Mouse (Mus musculus): ENCODE measurements around the gene Wipf3. TPM values are rescaled to one million over a fixed set of nuclear protein-coding genes. Genes with fewer than 3 reads are reported as not detected.

The Wipf3 gene
- total RNA-seq, 2 experiments from 2014 or later = 281 to 284 TPM

- DNase-seq (ENCODE audit: low spot score in 2 of 2) = no peak
These were observed 43.7 kb downstream of the Wipf3 start for GRCm38 (mm10) chr6:54472846-54473715.

DNA sequence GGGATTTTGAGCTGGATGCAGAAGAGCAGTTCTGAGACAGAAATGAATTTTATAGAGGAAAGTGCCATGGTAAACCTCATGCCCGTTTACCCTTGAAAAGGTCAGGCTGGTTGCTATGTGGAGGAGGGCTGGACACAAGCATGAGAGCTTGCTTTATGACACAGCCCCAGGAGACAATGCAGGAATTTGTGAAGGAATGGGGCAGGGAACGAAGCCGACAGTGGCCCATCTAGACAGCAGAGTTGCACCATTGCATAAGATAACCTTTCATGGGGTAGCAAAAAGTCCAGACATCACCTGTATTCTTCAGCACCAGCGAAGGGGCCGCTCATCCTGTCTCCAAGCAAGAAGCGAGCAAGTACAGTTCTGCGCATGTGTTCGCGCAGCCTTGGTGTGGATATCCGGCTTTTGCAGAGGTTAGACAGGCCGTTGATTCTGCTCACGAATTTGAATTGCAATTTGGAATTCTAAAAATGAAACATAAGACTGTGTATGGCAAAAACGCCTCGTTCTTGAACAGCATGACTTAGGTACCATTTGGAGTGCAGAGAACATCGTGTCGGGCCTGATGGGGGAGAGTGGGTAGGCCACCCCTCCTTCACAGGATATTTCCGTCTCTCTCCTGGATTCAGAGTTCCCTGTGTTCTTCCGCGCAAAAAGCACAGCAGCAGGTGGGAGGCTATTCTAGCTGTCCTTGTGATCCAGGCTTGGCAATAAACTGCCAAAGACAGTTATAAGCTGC is 46.7 kb downstream of the Wipf3 start:
- DNase-seq (ENCODE audit: low spot score in 2 of 2) = peak; percentile 53 to 79

DNA sequence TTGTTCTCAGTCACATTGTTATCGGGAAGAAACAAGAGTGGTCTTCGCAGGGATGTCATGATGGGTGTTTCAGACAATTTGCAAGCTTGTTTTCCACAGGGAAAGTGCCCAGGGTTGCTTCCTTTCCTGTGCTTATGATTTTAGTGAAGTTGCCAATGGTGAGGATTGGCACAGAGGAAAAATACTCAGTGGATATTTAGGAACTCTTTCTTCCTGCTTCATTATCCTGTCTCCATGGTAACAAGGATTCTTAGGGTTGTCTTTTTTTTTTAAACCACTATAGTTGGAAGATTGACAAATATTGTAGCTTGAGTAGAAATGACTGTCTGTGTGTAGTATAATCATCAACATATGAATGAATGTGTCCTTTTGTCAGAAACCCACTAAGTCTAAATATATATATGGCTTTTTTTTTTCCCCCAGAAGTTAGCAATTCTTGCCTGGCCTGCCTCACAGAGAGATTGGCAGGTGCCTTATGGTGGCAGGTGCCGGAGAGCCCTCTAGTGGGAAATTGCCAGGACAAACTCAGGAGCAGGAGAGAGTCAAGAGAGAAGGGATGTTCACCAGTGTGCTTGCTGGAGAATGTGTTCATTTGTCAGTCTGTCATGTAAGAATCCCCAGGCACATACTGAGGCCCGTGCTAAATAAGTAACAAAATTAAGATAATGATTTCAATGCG is 49.4 kb downstream of the Wipf3 start:
- DNase-seq (ENCODE audit: low spot score in 2 of 2) = peak in 1 of 2 experiments; percentile 39

DNA sequence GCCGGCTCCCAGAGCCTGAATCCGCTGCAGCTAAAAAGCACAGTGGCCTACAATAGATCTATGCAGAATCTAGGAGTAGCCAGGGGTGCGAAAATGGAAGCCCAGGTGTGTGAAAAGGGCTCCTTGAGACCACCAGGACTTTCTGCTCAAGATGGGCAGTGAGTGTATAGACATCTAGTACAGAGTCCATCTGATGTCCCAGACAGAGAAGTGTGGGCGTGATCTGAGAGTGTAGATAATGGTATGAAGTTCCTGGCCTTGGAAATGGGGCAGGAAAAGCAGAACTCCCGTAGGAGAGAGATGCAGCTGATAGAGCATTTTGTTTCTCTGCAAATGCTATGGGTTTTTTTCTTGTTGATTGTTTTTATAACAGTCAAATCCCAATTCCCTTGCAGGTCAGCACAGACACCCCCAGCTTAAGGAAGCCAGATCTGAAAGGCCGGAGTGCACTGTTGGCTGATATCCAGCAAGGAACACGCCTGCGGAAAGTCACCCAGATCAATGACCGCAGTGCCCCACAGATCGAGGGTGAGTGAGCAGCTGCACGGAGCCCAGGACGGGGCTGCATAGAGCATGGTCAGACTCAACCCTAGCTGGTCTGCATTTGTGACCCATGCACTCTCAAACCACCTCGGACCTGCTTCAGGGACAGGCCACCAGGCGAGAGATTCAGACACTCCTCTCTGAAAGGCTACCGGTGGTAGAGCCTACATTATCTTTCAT is 52.1 kb downstream of the Wipf3 start:
- no peak for DNase-seq (ENCODE audit: low spot score in 2 of 2)

DNA sequence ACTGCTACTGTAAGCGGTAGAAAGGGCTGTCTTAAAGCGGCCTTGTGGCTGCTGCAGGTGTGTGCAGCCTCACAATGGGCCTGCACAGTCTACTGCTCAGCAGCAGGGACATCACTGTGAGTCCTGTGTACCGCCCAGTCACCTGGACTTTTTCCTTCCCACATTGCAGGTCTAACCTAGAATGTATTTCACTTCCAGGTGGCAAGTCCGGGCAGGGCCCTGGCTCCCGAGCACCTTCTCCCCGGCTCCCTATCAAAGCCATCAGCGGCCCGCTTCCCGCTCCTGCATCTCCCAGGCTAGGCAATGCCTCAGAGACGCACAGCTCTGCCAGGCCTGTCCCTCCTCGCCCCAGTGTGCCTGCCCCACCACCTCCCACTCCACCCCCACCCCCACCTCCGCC is 55.6 kb downstream of the Wipf3 start:
- no peak for DNase-seq (ENCODE audit: low spot score in 2 of 2)

DNA sequence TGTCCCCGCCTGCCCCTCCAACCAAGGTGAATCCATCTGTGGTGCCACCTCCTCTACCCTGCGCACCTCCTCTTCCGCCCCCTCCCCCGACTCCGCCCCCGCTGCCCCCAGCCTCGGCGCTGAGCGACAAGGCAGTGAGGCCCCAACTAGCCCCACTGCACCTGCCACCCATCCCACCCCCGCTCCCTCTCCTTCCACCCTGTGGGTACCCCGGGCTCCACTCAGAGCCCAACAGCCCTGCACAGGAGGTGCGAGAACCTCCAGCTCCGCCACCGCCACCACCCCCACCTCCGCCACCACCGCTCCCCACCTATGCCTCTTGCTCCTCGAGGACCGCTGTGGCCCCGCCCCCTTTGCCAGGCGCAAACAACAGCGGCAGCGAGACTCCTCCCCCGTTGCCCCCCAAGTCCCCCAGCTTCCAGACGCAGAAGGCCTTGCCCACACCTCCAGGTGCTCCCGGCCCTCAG is 56.1 kb downstream of the Wipf3 start:
- no peak for DNase-seq (ENCODE audit: low spot score in 2 of 2)

DNA sequence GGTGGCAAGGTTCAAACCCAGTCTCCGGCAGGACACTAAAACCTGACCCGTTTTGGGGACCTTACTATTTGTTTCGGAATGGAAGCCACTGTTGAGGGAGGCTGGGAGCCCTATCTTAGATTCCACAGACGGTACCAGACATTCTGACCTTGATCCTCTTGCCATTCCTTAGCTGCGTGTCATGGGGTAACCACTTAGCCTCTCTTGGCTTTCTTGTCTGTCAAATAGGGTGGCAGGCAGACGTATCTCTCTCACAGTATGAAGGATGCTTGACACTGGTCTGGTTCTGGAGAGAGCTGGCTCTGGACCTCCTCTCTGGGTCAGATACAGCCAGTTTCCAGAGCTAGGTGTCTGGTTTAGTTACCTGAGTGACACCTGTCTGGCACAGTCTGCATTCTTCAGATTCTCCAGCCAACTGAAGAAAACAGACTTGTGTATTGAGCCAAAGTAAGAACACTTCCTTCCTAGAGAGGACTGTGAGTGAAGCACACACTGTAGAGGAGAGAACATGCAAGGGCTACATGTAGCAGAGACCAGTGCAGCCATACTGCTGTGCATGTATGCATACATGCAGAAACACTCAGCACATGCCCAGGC is 56.7 kb downstream of the Wipf3 start:
- no peak for DNase-seq (ENCODE audit: low spot score in 2 of 2)

DNA sequence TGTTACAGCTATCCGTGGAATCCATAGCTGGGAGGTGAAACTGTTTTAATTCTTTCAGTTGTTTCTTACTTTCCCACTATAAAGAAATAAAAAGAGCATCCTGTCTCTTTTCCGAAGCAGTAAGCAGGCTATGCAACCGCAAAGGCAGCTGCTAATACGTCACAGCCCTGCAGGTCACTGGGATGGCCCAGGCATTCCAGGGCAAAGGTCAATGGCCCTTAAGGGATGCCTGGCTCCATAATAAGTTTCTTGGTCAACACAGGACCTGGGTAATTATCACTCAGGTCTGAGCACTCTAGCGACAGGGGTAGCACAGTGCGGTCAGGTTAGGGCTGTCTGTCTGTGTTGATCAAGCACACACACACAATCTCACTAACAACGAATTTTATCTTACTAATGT is 61.7 kb downstream of the Wipf3 start:
- no peak for DNase-seq (ENCODE audit: low spot score in 2 of 2)

GRCm38 (mm10) chr6:54494097-54494496 is 64.7 kb downstream of the Wipf3 start:
- DNase-seq (ENCODE audit: low spot score in 2 of 2) = no peak

GRCm38 (mm10) chr6:54494612-54495398 is 65.4 kb downstream of the Wipf3 start:
- no peak for DNase-seq (ENCODE audit: low spot score in 2 of 2)

DNA sequence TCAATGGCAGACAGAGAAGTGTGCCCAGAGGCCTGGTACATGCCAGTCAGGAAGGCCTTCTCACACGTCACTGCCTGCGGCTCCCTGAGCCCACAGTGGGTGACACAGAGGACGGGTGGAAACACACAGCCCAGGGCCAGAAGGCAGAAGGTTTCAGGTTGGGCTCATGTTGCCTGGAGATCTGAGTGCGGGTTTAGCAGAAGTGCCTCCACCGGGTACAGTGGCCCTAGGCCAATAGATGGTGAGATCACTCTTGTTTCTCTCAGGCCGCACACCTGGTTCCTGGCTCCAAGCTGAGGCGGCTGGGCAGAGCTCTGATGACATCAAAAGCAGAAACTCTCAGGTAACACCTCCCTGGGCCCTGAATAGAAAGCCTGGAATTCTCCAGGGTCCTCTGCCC is 66.8 kb downstream of the Wipf3 start:
- no peak for DNase-seq (ENCODE audit: low spot score in 2 of 2)

- DNase-seq (ENCODE audit: low spot score in 2 of 2) = no peak
These were observed 73.3 kb downstream of the Wipf3 start for GRCm38 (mm10) chr6:54502661-54503115.

- DNase-seq (ENCODE audit: low spot score in 2 of 2) = no peak
These were observed 76.9 kb downstream of the Wipf3 start for GRCm38 (mm10) chr6:54506318-54506717.

DNA sequence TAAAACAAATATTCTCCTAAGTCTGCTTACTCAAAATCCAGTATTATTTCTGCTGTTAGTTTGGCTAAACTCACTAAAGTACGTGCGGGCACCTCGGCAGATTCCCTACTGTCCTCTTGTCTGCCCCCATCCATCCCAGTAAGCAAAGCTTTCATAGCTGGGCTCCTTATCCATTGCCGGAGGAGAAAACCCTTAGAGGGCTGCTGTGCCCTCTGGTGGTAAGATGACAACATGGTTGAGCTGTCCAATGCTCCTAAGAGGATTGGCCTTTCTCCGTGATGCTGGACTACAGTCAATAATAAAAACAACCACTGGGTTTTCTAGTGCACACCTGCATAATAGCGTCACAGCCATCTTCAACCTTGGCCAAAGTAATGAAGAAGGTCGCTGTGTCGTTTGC is 77.6 kb downstream of the Wipf3 start:
- DNase-seq (ENCODE audit: low spot score in 2 of 2) = peak in 1 of 2 experiments; percentile 68

GRCm38 (mm10) chr6:54507808-54508207 is 78.4 kb downstream of the Wipf3 start:
- DNase-seq (ENCODE audit: low spot score in 2 of 2) = no peak

DNA sequence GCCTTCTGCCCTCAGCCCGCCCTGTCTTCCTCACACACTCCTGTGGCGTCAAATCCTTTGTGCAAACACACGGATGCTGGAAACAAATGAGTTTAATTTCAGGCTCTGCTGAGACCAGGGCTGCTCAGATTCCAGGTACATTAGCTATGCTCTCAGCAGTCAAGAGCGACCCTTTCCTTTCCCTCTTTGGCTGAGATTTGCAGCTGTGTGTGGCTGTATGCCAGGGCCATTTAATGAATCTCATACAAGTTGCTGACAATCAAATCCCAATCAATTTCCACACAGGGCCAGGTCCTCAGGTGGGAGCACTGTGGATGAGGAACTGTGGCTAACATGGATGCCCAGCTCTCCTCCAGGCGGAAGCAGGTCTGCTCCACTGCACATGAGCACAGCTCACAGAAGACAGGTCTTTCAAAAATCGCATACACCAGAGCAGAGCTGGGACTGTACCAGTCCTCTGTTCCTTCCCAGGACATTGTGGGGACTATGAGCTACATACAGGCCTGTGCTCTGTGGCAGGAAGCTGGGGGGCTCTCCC is 78.9 kb downstream of the Wipf3 start:
- no peak for DNase-seq (ENCODE audit: low spot score in 2 of 2)

DNA sequence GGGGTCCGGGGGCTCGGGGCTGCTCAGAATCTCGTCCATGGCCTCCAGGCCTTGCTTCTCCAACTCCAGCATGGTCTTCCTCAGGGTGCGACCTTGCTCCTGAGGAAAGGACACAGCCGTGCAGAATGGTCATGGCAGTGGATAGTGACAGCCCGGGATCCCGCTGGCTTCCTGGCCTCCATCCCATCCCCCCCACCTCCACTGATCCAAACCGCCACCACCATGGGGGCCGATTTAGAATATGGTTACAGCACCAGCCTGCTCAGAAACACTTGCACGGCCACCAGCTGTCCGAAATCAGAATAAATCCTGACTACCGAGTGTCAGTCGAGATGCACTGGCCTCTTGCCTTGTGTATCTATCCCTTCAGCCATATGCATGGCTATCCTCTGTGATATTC is 79.9 kb downstream of the Wipf3 start:
- no peak for DNase-seq (ENCODE audit: low spot score in 2 of 2)

- DNase-seq (ENCODE audit: low spot score in 2 of 2) = no peak
These were observed 82.9 kb downstream of the Wipf3 start for GRCm38 (mm10) chr6:54512256-54512655.

DNA sequence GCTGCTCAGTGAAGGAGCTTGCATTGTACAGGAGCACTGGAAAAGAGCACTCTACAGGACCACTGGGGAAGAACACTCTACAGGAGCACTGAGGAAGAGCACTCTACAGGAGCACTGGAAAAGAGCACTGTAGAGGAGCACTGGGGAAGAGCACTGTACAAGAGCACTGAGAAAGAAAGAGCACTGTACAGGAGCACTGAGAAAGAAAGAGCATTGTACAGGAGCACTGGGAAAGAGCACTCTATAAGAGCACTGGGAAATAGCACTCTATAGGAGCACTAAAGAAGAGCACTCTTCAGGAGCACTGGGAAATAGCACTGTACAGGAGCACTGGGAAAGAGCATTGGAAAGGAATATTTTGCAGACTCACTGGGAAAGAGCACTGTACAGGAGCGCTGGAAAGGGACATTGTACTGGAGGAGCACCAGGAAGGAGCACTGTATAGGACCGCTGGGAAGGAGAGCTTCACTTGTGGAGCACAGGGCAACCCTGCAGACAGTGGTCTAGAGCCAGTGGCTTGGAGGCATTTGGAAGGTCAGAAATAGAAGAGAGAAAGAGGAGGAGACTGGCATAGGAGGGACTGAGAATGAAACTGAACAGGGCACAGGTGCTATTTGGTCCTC is 87.2 kb downstream of the Wipf3 start:
- no peak for DNase-seq (ENCODE audit: low spot score in 2 of 2)

Measured in layer of hippocampus, postnatal 14 days (tissue).